Mouse (Mus musculus) liver, adult 2 months (tissue): ENCODE measurements at regions not wholly inside any gene's neighbourhood (a gene's known extent, or its start where the extent isn't known, plus 50 kb on each side); places are given as distances from the start of the nearest gene placed in this dataset.

Experiments
- CTCF ChIP-seq: fragments of 200-500 bp; IDR thresholded peaks from 2 replicates; pipeline ENCODE4 v1.5.1; 2011; ENCODE audit warnings: low read depth, low read length, control low read depth
- POLR2A ChIP-seq: fragments of 200-500 bp; IDR thresholded peaks from 2 replicates; pipeline ENCODE4 v1.6.1; 2011; ENCODE audit warnings: low read length, control low read depth; ENCODE audit not compliant: insufficient read depth; ENCODE audit errors: extremely low read depth

DNA sequence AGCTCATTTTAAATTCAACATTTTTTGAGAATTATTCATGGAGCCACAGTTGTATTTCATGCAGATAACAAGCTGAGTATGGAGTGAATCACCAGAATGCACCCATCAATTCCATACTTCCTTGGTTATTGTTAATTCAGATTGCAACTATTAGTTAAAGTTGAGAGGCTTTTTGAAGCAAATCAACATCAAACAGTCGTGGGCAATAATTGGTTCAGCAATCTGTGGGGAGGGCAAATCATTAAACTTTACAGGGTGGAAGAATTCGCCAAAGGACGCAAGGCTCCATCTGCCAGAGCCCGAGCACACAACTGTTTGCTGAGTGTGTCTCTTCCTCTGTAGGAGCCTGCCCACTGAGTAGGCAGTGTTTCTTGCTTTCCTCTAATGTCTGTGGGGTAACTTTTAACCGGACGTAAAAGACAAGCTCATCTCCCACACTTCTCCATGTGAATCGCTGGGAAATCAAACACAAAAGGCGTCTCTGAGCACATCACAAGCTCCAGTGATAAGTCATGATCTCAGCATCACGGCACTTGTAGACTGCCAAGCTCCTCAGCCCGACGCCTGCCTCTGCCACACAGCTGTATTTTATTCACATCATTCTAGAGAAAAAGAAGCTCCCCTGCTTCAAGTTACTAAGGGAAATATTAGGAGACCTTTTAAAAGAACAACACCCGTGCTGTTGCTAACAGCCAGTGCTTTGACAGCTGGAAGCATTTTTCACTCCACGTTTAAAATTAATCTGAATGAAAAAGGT lies 75.7 kb upstream of the Pja2 start:
- TF ChIP-seq POLR2A (no peak), CTCF (no peak)
